Mouse (Mus musculus) limb, embryonic 11.5 days (tissue): ENCODE data around the gene Cdadc1. TPM values are rescaled to one million over a fixed set of nuclear protein-coding genes. Genes with fewer than 3 reads are reported as not detected.

ENCODE experiments used
- ATAC-seq: fragments of 200-750 bp; cut with Nextera tagmentation; 2 replicates; pipeline ENCODE4 v1.8.0; 2017; ENCODE audit warnings: low read depth; ENCODE audit not compliant: insufficient number of reproducible peaks, low FRiP score, low TSS enrichment
- DNase-seq: peaks from one replicate; pipeline ENCODE4 v3.0.0-alpha.2; 2015; ENCODE audit warnings: low spot score
- H3K27ac ChIP-seq: fragments of 300-500 bp; sonication (generic); replicated peaks from 2 replicates; pipeline ENCODE4 v1.5.1; 2014; ENCODE audit warnings: low read depth, mild to moderate bottlenecking, low read length
- H3K27me3 ChIP-seq: fragments of 300-500 bp; sonication (generic); 2 replicates; pipeline ENCODE4 v1.6.1; 2014; ENCODE audit warnings: mild to moderate bottlenecking, low read length, mixed read lengths; ENCODE audit not compliant: control insufficient read depth, insufficient read depth
- H3K36me3 ChIP-seq: fragments of 300-500 bp; sonication (generic); 2 replicates; pipeline ENCODE4 v1.6.1; 2014; ENCODE audit warnings: mild to moderate bottlenecking, low read length, moderate library complexity, mixed read lengths; ENCODE audit not compliant: control insufficient read depth, insufficient read depth
- H3K4me1 ChIP-seq: fragments of 300-500 bp; sonication (generic); 2 replicates; pipeline ENCODE4 v1.6.1; 2014; ENCODE audit warnings: low read length, mixed read lengths; ENCODE audit not compliant: control insufficient read depth, insufficient read depth
- H3K4me2 ChIP-seq: fragments of 300-500 bp; sonication (generic); 2 replicates; pipeline ENCODE4 v1.6.1; 2014; ENCODE audit warnings: low read depth, mild to moderate bottlenecking, moderate library complexity; ENCODE audit not compliant: severe bottlenecking
- H3K4me3 ChIP-seq: fragments of 300-500 bp; sonication (generic); 2 replicates; pipeline ENCODE4 v1.5.1; 2014; ENCODE audit warnings: low read depth, low read length
- H3K9ac ChIP-seq: fragments of 300-500 bp; sonication (generic); 2 replicates; pipeline ENCODE4 v1.6.1; 2014; ENCODE audit warnings: mild to moderate bottlenecking, low read length
- H3K9me3 ChIP-seq: fragments of 300-500 bp; sonication (generic); 2 replicates; pipeline ENCODE4 v1.6.1; 2016; ENCODE audit warnings: low read length; ENCODE audit not compliant: control insufficient read depth
- WGBS: fragments of 180-500 bp; shearing (Covaris S2); extraction: QIAGEN DNeasy Blood & Tissue Kit; methylation state at CpG from one replicate; pipeline ENCODE4 v1.1.7; 2014; 5-methylcytosine and 5-hydroxymethylcytosine counted together
- polyA plus RNA-seq: library from polyadenylated mRNA; unstranded; fragments of >200 nt; fragmentation: Nextera tagmentation; extraction: Ambion mirVana; gene quantifications from 2 replicates; pipeline ENCODE4 v1.2.1, GENCODE M21; 2014

Gene Cdadc1
- polyA plus RNA-seq, 1 experiment from 2014 or later = 24.6 TPM

GRCm38 (mm10) chr14:59530801-59531200 lies 67.0 kb downstream of the Cdadc1 start:
- 95% methylated on average over 1 of the region's 1 CpGs for WGBS

GRCm38 (mm10) chr14:59525843-59526242 lies 71.9 kb downstream of the Cdadc1 start:
- no peaks in the 10 kb centered on the region for H3K36me3 ChIP-seq
- H3K9ac ChIP-seq = no peak overlapping the region
- H3K9me3 ChIP-seq = no peaks in the 10 kb centered on the region
- ATAC-seq (no peak), DNase-seq (no peak)
- WGBS = 91% methylated on average over 5 of the region's 5 CpGs
- H3K27me3 ChIP-seq = no peaks in the 10 kb centered on the region
- H3K4me2 ChIP-seq = no peak overlapping the region
- H3K27ac ChIP-seq = no peak overlapping the region
- no peaks in the 10 kb centered on the region for H3K4me1 ChIP-seq
- no peak overlapping the region for H3K4me3 ChIP-seq

More at GRCm38 (mm10) chr14:59530801-59531200, 67.0 kb downstream of the Cdadc1 start:
- Histone ChIP-seq H3K4me1 (no peaks in the 10 kb centered on the region), H3K27me3 (no peaks in the 10 kb centered on the region), H3K9me3 (no peaks in the 10 kb centered on the region), H3K9ac (no peak overlapping the region), H3K27ac (no peak overlapping the region), H3K4me2 (no peak overlapping the region), H3K4me3 (no peak overlapping the region), H3K36me3 (0 out of 2 replicates have a peak, but pooled peaks cover 2% of the 10 kb centered on the region)
- no peak for ATAC-seq
- no peak for DNase-seq

GRCm38 (mm10) chr14:59513922-59514444 lies 83.8 kb downstream of the Cdadc1 start:
- Histone ChIP-seq H3K27me3 (no peaks in the 10 kb centered on the region), H3K27ac (no peak overlapping the region), H3K36me3 (no peaks in the 10 kb centered on the region), H3K9ac (no peak overlapping the region), H3K4me2 (no peak overlapping the region), H3K4me3 (no peak overlapping the region), H3K4me1 (no peaks in the 10 kb centered on the region), H3K9me3 (no peaks in the 10 kb centered on the region)
- DNase-seq (no peak), ATAC-seq (no peak)
- WGBS = 85% methylated on average over 6 of the region's 6 CpGs

Other genes starting within 250 kb of the Cdadc1 start
- gene Phf11d, start 232.5 kb downstream of the Cdadc1 start, polyA plus RNA-seq = 0.17 and 0.39 TPM in 2 replicates
- 0.91 and 1.3 TPM in 2 replicates for gene Phf11c, start 202.6 kb downstream of the Cdadc1 start, polyA plus RNA-seq
- 13.5 and 14.1 TPM in 2 replicates for gene Setdb2, start 157.1 kb downstream of the Cdadc1 start, polyA plus RNA-seq
- gene Cab39l, start 157.0 kb downstream of the Cdadc1 start, polyA plus RNA-seq = 52.5 and 53.0 TPM in 2 replicates
- gene Shisa2, start 27.3 kb upstream of the Cdadc1 start, polyA plus RNA-seq = 36.8 and 38.7 TPM in 2 replicates